Mouse (Mus musculus) heart, adult 2 months (tissue): Measurements from ENCODE around the gene Gm26602.

Experiments
- CTCF ChIP-seq: fragments of 200-600 bp; IDR thresholded peaks from 2 replicates; pipeline ENCODE4 v1.8.1; 2022; ENCODE audit warnings: antibody characterized with exemption, mild to moderate bottlenecking, moderate library complexity
- POLR2A ChIP-seq: fragments of 200-500 bp; IDR thresholded peaks from 2 replicates; pipeline ENCODE4 v1.6.1; 2011; ENCODE audit warnings: mild to moderate bottlenecking, low read depth, low read length, control low read depth; ENCODE audit not compliant: insufficient read depth

DNA sequence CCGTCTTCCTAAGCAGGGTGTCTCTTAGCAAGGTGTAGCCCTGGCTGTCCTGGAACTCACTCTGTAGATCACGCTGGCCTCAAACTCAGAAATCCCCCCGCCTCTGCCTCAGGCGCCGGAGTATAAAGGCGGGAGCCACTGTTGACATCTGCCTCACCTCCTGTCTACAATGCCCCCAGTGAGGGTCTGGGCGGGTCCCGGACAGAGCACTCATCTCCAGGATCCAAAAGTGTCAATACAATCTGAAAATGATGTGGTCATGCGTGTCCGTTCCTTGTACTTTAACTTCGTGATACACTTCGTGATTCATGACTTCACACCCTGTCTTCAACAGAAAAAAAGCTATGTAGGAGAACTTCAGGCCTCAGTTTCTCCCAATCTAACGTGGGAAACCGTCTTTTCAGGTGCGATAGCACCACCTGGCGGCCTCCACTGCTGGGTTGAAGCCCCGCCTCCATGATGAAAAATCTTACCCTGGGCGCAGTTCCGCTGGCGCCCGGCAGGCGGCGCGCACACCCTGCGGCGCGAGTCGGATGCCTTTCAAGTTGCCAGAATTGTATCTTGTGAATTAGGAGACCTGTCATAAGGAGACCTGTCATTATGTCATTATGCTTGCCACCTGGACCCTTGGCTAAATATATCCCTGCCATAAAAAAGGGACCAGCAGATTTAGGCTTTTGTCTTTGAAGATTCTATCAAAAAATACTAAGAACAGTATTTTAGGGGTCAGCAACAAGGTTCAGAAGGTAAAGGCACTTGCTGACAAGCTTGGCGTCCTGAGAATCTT is 14.5 kb downstream of the Gm26602 start:
- TF ChIP-seq POLR2A (0 out of 2 replicates have a peak, but pooled peaks have one; percentile 18), CTCF (no peak)
